Mouse (Mus musculus) MN1 (cell line): ENCODE measurements around the gene Cadps.
A peak's percentile ranks its signal among the peaks of the same experiment; 100 is the strongest.

Experiments used
- DNase-seq: peaks from one replicate; pipeline ENCODE4 v3.0.0-alpha.2; 2016; ENCODE audit warnings: low spot score

Gene Cadps

GRCm38 (mm10) chr14:12730979-12731378 is 91.9 kb downstream of the Cadps start:
- no peak for DNase-seq

GRCm38 (mm10) chr14:12722452-12723194 is 100.3 kb downstream of the Cadps start:
- peak; percentile 27 for DNase-seq

- DNase-seq: no peak
These were observed 104.1 kb downstream of the Cadps start for GRCm38 (mm10) chr14:12718766-12719165.

GRCm38 (mm10) chr14:12715906-12716659 is 106.8 kb downstream of the Cadps start:
- DNase-seq: no peak

GRCm38 (mm10) chr14:12707395-12707794 is 115.5 kb downstream of the Cadps start:
- no peak for DNase-seq

- no peak for DNase-seq
These were observed 118.4 kb downstream of the Cadps start for GRCm38 (mm10) chr14:12704461-12704860.

GRCm38 (mm10) chr14:12690201-12690600 is 132.7 kb downstream of the Cadps start:
- no peak for DNase-seq

- DNase-seq: no peak
These were observed 137.9 kb downstream of the Cadps start for GRCm38 (mm10) chr14:12685015-12685414.

- peak; percentile 10 for DNase-seq
These were observed 141.8 kb downstream of the Cadps start for GRCm38 (mm10) chr14:12680819-12681638.

GRCm38 (mm10) chr14:12661430-12661829 is 161.4 kb downstream of the Cadps start:
- DNase-seq: no peak

- no peak for DNase-seq
These were observed 165.5 kb downstream of the Cadps start for GRCm38 (mm10) chr14:12657351-12657750.

GRCm38 (mm10) chr14:12642868-12643512 is 179.9 kb downstream of the Cadps start:
- no peak for DNase-seq

- DNase-seq: no peak
These were observed 184.1 kb downstream of the Cadps start for GRCm38 (mm10) chr14:12638762-12639161.

- DNase-seq: no peak
These were observed 185.6 kb downstream of the Cadps start for GRCm38 (mm10) chr14:12637121-12637754.

GRCm38 (mm10) chr14:12624256-12625130 is 198.4 kb downstream of the Cadps start:
- DNase-seq: peak; percentile 14

GRCm38 (mm10) chr14:12607025-12607424 is 215.9 kb downstream of the Cadps start:
- DNase-seq: no peak

- no peak for DNase-seq
These were observed 216.7 kb downstream of the Cadps start for GRCm38 (mm10) chr14:12606202-12606601.

- DNase-seq: no peak
These were observed 220.8 kb downstream of the Cadps start for GRCm38 (mm10) chr14:12602080-12602479.

GRCm38 (mm10) chr14:12595326-12595725 is 227.6 kb downstream of the Cadps start:
- DNase-seq: no peak

- DNase-seq: no peak
These were observed 230.3 kb downstream of the Cadps start for GRCm38 (mm10) chr14:12592472-12593075.
